Mouse (Mus musculus) kidney, postnatal 36 days (tissue): ENCODE measurements at regions not wholly inside any gene's neighbourhood (a gene's known extent, or its start where the extent isn't known, plus 50 kb on each side); places are given as distances from the start of the nearest gene placed in this dataset.
A peak's percentile ranks its signal among the peaks of the same experiment; 100 is the strongest.

Source experiments
- DNase-seq, 2 experiments: peaks; one replicate each; pipeline ENCODE4 v3.0.0; 2021 to 2022; ENCODE audit warnings: mixed read lengths in 2 of 2

GRCm38 (mm10) chr2:174532671-174533363 lies 59.9 kb upstream of the Prelid3b start:
- DNase-seq = peak; percentile 11 to 62

- DNase-seq = no peak
Measured at GRCm38 (mm10) chr2:174540717-174541116, 67.8 kb upstream of the Prelid3b start.

GRCm38 (mm10) chr2:174547207-174547606 lies 74.3 kb upstream of the Prelid3b start:
- peak in 1 of 2 experiments; percentile 13 for DNase-seq

GRCm38 (mm10) chr2:174547701-174548100 lies 74.8 kb upstream of the Prelid3b start:
- no peak for DNase-seq

GRCm38 (mm10) chr2:174548776-174549175 lies 75.9 kb upstream of the Prelid3b start:
- no peak for DNase-seq

GRCm38 (mm10) chr2:174555778-174556177 lies 82.9 kb upstream of the Prelid3b start:
- no peak for DNase-seq

GRCm38 (mm10) chr2:174561828-174562429 lies 81.4 kb upstream of the Zfp831 start:
- DNase-seq = peak in 1 of 2 experiments; percentile 17

- DNase-seq = no peak
Measured at GRCm38 (mm10) chr2:174563917-174564316, 79.4 kb upstream of the Zfp831 start.

GRCm38 (mm10) chr2:174564817-174565216 lies 78.5 kb upstream of the Zfp831 start:
- no peak for DNase-seq

- no peak for DNase-seq
Measured at GRCm38 (mm10) chr2:174565891-174566290, 77.4 kb upstream of the Zfp831 start.

- no peak for DNase-seq
Measured at GRCm38 (mm10) chr2:174566752-174567151, 76.6 kb upstream of the Zfp831 start.

GRCm38 (mm10) chr2:174574804-174575507 lies 68.4 kb upstream of the Zfp831 start:
- no peak for DNase-seq

GRCm38 (mm10) chr2:174575546-174575945 lies 67.8 kb upstream of the Zfp831 start:
- DNase-seq = no peak

- DNase-seq = no peak
Measured at GRCm38 (mm10) chr2:174580906-174581703, 62.2 kb upstream of the Zfp831 start.

GRCm38 (mm10) chr2:174584272-174584671 lies 59.1 kb upstream of the Zfp831 start:
- no peak for DNase-seq
